Mouse (Mus musculus): ENCODE measurements at regions not wholly inside any gene's neighbourhood (a gene's known extent, or its start where the extent isn't known, plus 50 kb on each side); places are given as distances from the start of the nearest gene placed in this dataset.

- no peak overlapping the region for H3K4me3 ChIP-seq (ENCODE audit: low read length)
- no peaks in the 10 kb centered on the region for H3K4me1 ChIP-seq (ENCODE audit: insufficient read depth, low read length)
- H3K36me3 ChIP-seq (ENCODE audit: insufficient read depth, low read length): peaks cover 29% of the 10 kb centered on the region
- ATAC-seq (ENCODE audit: low FRiP score, low TSS enrichment): no peak
- no peak overlapping the region for H3K4me2 ChIP-seq (replicated peaks; ENCODE audit: low read depth, low read length)
- H3K27me3 ChIP-seq (ENCODE audit: insufficient read depth, low read length): no peaks in the 10 kb centered on the region
- 84% methylated on average over 16 of the region's 16 CpGs for WGBS
- no peak overlapping the region for H3K9ac ChIP-seq (replicated peaks; ENCODE audit: low read length)
- H3K27ac ChIP-seq (ENCODE audit: low read length): no peak overlapping the region
- peaks cover 4% of the 10 kb centered on the region; the same call in 1 of the 2 replicates for H3K9me3 ChIP-seq (ENCODE audit: low read length)
Measured at GRCm38 (mm10) chr1:137966151-137966836, 209.2 kb downstream of the Ptprc start.

DNA sequence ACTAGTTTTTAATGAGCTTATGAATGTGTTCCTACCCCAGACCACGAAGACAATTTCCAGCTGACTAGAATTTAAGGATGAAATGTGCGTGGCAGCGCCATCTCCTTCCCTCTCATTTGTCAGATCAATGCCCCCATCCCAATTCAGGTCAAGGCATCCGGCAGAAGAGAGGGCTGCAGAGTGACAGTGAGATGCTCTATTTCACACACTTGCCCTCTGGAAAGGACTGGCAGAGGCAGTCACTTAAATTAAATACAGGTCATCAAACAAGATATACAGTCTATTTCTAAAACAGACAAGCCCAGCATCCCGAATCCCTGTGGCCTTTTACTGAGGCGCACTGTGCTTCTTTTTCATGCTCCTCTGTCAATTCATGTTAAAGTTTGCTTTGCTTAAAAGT, 211.9 kb downstream of the Ptprc start:
- ATAC-seq (ENCODE audit: low FRiP score, low TSS enrichment): no peak

DNA sequence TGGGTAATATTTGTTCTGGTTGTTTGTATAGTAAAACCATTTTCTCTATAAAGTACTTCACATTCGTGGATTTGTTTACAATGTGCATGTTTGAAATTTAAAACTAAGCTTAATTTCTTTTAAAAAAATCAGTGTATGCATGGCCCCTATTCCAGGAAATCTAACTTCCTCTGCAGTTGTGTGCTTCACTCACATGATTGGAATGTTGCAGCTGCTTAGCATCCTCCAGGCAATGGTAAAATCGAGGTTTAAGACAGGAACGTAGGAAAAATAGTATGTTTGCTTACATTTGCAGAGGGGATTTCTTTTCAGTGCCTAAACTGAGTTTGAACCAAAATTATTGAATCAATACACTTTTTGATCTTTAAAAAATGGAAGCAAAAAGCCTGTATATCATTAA, 217.5 kb downstream of the Ptprc start:
- H3K27me3 ChIP-seq (ENCODE audit: insufficient read depth, low read length): no peaks in the 10 kb centered on the region
- H3K9ac ChIP-seq (replicated peaks; ENCODE audit: low read length): no peak overlapping the region
- H3K36me3 ChIP-seq (ENCODE audit: insufficient read depth, low read length): peaks cover 16% of the 10 kb centered on the region
- H3K27ac ChIP-seq (ENCODE audit: low read length): no peak overlapping the region
- ATAC-seq (ENCODE audit: low FRiP score, low TSS enrichment): no peak
- H3K9me3 ChIP-seq (ENCODE audit: low read length): peaks cover 4% of the 10 kb centered on the region; the same call in 1 of the 2 replicates
- WGBS: 67% methylated on average over 3 of the region's 3 CpGs
- no peak overlapping the region for H3K4me3 ChIP-seq (ENCODE audit: low read length)
- H3K4me1 ChIP-seq (ENCODE audit: insufficient read depth, low read length): peaks cover 3% of the 10 kb centered on the region; the same call in 1 of the 2 replicates
- no peak overlapping the region for H3K4me2 ChIP-seq (replicated peaks; ENCODE audit: low read depth, low read length)

More for the DNA sequence above, 211.9 kb downstream of the Ptprc start:
- Histone ChIP-seq H3K4me3 (ENCODE audit: low read length) (no peak overlapping the region), H3K27me3 (ENCODE audit: insufficient read depth, low read length) (no peaks in the 10 kb centered on the region), H3K36me3 (ENCODE audit: insufficient read depth, low read length) (peaks cover 35% of the 10 kb centered on the region), H3K4me2 (replicated peaks; ENCODE audit: low read depth, low read length) (no peak overlapping the region), H3K4me1 (ENCODE audit: insufficient read depth, low read length) (no peaks in the 10 kb centered on the region), H3K9ac (replicated peaks; ENCODE audit: low read length) (no peak overlapping the region), H3K9me3 (ENCODE audit: low read length) (peaks cover 4% of the 10 kb centered on the region; the same call in 1 of the 2 replicates), H3K27ac (ENCODE audit: low read length) (no peak overlapping the region)
- WGBS: 50% methylated on average over 6 of the region's 6 CpGs

GRCm38 (mm10) chr1:137955993-137956392, 219.5 kb downstream of the Ptprc start:
- no peak for ATAC-seq (ENCODE audit: low FRiP score, low TSS enrichment)

GRCm38 (mm10) chr1:137955139-137955538, 220.4 kb downstream of the Ptprc start:
- H3K4me1 ChIP-seq (ENCODE audit: insufficient read depth, low read length): peaks cover 8% of the 10 kb centered on the region; the same call in 1 of the 2 replicates
- no peak overlapping the region for H3K27ac ChIP-seq (ENCODE audit: low read length)
- H3K9me3 ChIP-seq (ENCODE audit: low read length): no peaks in the 10 kb centered on the region
- ATAC-seq (ENCODE audit: low FRiP score, low TSS enrichment): peak; percentile 54; the same call in 1 of the 2 replicates
- no peaks in the 10 kb centered on the region for H3K27me3 ChIP-seq (ENCODE audit: insufficient read depth, low read length)
- no peak overlapping the region for H3K9ac ChIP-seq (replicated peaks; ENCODE audit: low read length)
- no peaks in the 10 kb centered on the region for H3K36me3 ChIP-seq (ENCODE audit: insufficient read depth, low read length)
- no peak overlapping the region for H3K4me2 ChIP-seq (replicated peaks; ENCODE audit: low read depth, low read length)
- WGBS: 48% methylated on average over 2 of the region's 2 CpGs
- H3K4me3 ChIP-seq (ENCODE audit: low read length): no peak overlapping the region

More at GRCm38 (mm10) chr1:137955993-137956392, 219.5 kb downstream of the Ptprc start:
- Histone ChIP-seq H3K4me1 (ENCODE audit: insufficient read depth, low read length) (peaks cover 8% of the 10 kb centered on the region; the same call in 1 of the 2 replicates), H3K27me3 (ENCODE audit: insufficient read depth, low read length) (no peaks in the 10 kb centered on the region), H3K36me3 (ENCODE audit: insufficient read depth, low read length) (peaks cover 5% of the 10 kb centered on the region; the same call in 1 of the 2 replicates), H3K9ac (replicated peaks; ENCODE audit: low read length) (no peak overlapping the region), H3K4me2 (replicated peaks; ENCODE audit: low read depth, low read length) (no peak overlapping the region), H3K27ac (ENCODE audit: low read length) (no peak overlapping the region), H3K4me3 (ENCODE audit: low read length) (no peak overlapping the region), H3K9me3 (ENCODE audit: low read length) (no peaks in the 10 kb centered on the region)
- WGBS: 47% methylated on average over 3 of the region's 3 CpGs

GRCm38 (mm10) chr1:137953369-137953768, 222.1 kb downstream of the Ptprc start:
- Histone ChIP-seq H3K4me3 (ENCODE audit: low read length) (no peak overlapping the region), H3K4me1 (ENCODE audit: insufficient read depth, low read length) (peaks cover 8% of the 10 kb centered on the region; the same call in 1 of the 2 replicates), H3K4me2 (replicated peaks; ENCODE audit: low read depth, low read length) (no peak overlapping the region), H3K9ac (replicated peaks; ENCODE audit: low read length) (no peak overlapping the region), H3K9me3 (ENCODE audit: low read length) (no peaks in the 10 kb centered on the region), H3K27me3 (ENCODE audit: insufficient read depth, low read length) (no peaks in the 10 kb centered on the region), H3K36me3 (ENCODE audit: insufficient read depth, low read length) (no peaks in the 10 kb centered on the region), H3K27ac (ENCODE audit: low read length) (no peak overlapping the region)
- no peak for ATAC-seq (ENCODE audit: low FRiP score, low TSS enrichment)
- WGBS: 61% methylated on average over 1 of the region's 1 CpGs

DNA sequence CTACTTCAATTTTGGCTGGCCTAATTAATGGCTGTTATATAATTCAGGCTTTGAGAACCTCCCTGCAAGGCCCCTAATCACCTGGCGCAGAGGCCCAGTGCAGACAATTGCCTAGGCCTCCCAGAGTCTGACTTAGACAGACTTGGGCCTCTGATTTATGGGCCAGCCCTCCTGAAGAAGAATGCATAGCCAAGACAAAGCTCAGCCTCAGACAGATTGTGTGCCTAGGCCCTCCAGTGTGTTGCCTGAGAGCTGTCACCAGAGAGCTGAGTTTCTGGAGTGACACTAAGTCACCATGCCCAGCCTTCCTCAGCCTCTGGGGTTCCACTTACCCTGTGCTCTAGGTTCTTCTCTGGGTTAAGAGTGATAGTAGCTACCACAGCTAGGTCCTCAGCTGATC, 222.7 kb downstream of the Ptprc start:
- no peak overlapping the region for H3K4me3 ChIP-seq (ENCODE audit: low read length)
- ATAC-seq (ENCODE audit: low FRiP score, low TSS enrichment): peak; percentile 67; the same call in 1 of the 2 replicates
- H3K27ac ChIP-seq (ENCODE audit: low read length): peak overlapping the region; percentile 46
- no peak overlapping the region for H3K4me2 ChIP-seq (replicated peaks; ENCODE audit: low read depth, low read length)
- no peaks in the 10 kb centered on the region for H3K27me3 ChIP-seq (ENCODE audit: insufficient read depth, low read length)
- no peak overlapping the region for H3K9ac ChIP-seq (replicated peaks; ENCODE audit: low read length)
- peaks cover 8% of the 10 kb centered on the region; the same call in 1 of the 2 replicates for H3K4me1 ChIP-seq (ENCODE audit: insufficient read depth, low read length)
- no peaks in the 10 kb centered on the region for H3K9me3 ChIP-seq (ENCODE audit: low read length)
- H3K36me3 ChIP-seq (ENCODE audit: insufficient read depth, low read length): no peaks in the 10 kb centered on the region
- WGBS: 62% methylated on average over 1 of the region's 1 CpGs

DNA sequence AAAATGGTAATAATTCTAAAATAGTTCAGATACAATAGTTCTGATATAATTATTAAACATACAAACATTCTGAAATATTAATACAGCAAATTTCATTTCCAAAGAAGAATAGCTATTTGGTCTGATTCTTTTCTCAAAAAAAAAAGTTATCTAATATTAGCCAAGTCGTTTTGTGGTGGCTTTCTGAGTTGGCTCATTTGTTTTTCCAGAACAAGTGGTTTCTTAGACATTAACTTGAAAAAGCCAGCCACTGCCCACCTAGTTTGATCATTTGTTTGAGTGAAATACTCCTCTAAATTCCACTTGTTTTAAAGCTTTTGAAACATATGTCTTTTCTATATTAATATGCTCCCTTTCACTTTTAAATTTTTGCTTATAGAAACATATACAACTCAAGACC, 227.6 kb downstream of the Ptprc start:
- H3K4me3 ChIP-seq (ENCODE audit: low read length): no peak overlapping the region
- no peaks in the 10 kb centered on the region for H3K27me3 ChIP-seq (ENCODE audit: insufficient read depth, low read length)
- H3K9me3 ChIP-seq (ENCODE audit: low read length): no peaks in the 10 kb centered on the region
- H3K27ac ChIP-seq (ENCODE audit: low read length): no peak overlapping the region
- 0 out of 2 replicates have a peak, but pooled peaks cover 4% of the 10 kb centered on the region for H3K4me1 ChIP-seq (ENCODE audit: insufficient read depth, low read length)
- no peak overlapping the region for H3K4me2 ChIP-seq (replicated peaks; ENCODE audit: low read depth, low read length)
- H3K9ac ChIP-seq (replicated peaks; ENCODE audit: low read length): no peak overlapping the region
- peaks cover 4% of the 10 kb centered on the region; the same call in 1 of the 2 replicates for H3K36me3 ChIP-seq (ENCODE audit: insufficient read depth, low read length)
- ATAC-seq (ENCODE audit: low FRiP score, low TSS enrichment): no peak
- 63% methylated on average over 1 of the region's 1 CpGs for WGBS

DNA sequence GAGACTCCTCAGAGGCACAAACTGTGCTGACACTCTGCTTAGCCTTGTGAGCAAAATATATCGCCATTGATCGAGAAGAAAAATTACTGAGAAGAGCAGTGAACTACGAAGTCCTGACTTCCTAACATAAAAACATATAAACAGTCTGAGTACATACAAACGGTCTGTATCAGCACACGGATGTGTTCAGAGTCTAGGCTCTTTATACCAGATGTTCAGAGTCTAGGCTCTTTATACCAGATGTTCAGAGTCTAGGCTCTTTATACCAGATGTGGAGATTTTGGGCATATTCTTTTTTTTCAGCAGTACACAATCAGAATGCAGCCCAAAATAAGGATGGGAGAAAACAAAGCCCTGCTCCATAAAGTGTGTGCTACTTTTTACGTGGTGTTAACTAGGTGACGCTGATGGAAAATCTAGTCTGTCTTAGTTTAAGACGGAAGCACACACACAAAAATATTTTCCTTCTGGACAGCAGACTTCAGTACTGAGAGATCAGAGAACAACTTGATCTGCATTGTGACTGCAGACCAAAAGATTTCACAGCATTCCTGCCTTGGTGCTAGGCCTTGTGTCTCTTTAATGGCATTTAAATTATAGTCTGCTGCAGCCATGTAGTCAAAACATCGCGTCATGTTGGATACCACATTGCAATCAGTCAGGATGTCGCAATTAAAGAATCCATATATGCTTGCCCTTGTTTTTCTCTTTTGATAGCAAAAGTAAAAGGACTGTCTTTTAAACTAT, 233.6 kb downstream of the Ptprc start:
- no peaks in the 10 kb centered on the region for H3K4me1 ChIP-seq (ENCODE audit: insufficient read depth, low read length)
- no peak overlapping the region for H3K4me3 ChIP-seq (ENCODE audit: low read length)
- 81% methylated on average over 11 of the region's 11 CpGs for WGBS
- ATAC-seq (ENCODE audit: low FRiP score, low TSS enrichment): no peak
- no peak overlapping the region for H3K9ac ChIP-seq (replicated peaks; ENCODE audit: low read length)
- H3K9me3 ChIP-seq (ENCODE audit: low read length): no peaks in the 10 kb centered on the region
- no peak overlapping the region for H3K4me2 ChIP-seq (replicated peaks; ENCODE audit: low read depth, low read length)
- no peaks in the 10 kb centered on the region for H3K27me3 ChIP-seq (ENCODE audit: insufficient read depth, low read length)
- no peak overlapping the region for H3K27ac ChIP-seq (ENCODE audit: low read length)
- H3K36me3 ChIP-seq (ENCODE audit: insufficient read depth, low read length): peaks cover 15% of the 10 kb centered on the region

GRCm38 (mm10) chr1:137935746-137936145, 239.8 kb downstream of the Ptprc start:
- H3K27ac ChIP-seq (ENCODE audit: low read length): no peak overlapping the region
- 81% methylated on average over 4 of the region's 4 CpGs for WGBS

More at GRCm38 (mm10) chr1:137935746-137936145, 239.8 kb downstream of the Ptprc start:
- peaks cover 30% of the 10 kb centered on the region for H3K36me3 ChIP-seq (ENCODE audit: insufficient read depth, low read length)
- no peak overlapping the region for H3K9ac ChIP-seq (replicated peaks; ENCODE audit: low read length)
- no peaks in the 10 kb centered on the region for H3K4me1 ChIP-seq (ENCODE audit: insufficient read depth, low read length)
- no peak for ATAC-seq (ENCODE audit: low FRiP score, low TSS enrichment)
- H3K9me3 ChIP-seq (ENCODE audit: low read length): no peaks in the 10 kb centered on the region
- H3K4me3 ChIP-seq (ENCODE audit: low read length): no peak overlapping the region
- no peak overlapping the region for H3K4me2 ChIP-seq (replicated peaks; ENCODE audit: low read depth, low read length)
- no peaks in the 10 kb centered on the region for H3K27me3 ChIP-seq (ENCODE audit: insufficient read depth, low read length)
